Mouse (Mus musculus): Measurements from ENCODE around the gene Tmem56. TPM values are rescaled to one million over a fixed set of nuclear protein-coding genes. Genes with fewer than 3 reads are reported as not detected.

Gene Tmem56
- 10 to 100 TPM; 17.2 to 19.2 TPM for total RNA-seq (2021)

- intact Hi-C loops (cut with DNase I) = no loop called here
- DNase-seq = no peak
Observed at GRCm38 (mm10) chr3:121282998-121283397, at the start of gene Tmem56. Gene Tmem56 (minus strand): TSS chr3:121283098.

GRCm38 (mm10) chr3:121330244-121330646, 47.3 kb upstream of the Tmem56 start:
- intact Hi-C loops (cut with DNase I) = no loop called here
- DNase-seq = no peak

- DNase-seq = no peak
- intact Hi-C loops (cut with DNase I) = no loop called here
Observed at GRCm38 (mm10) chr3:121329647-121330046, 46.7 kb upstream of the Tmem56 start.

GRCm38 (mm10) chr3:121327406-121327805, 44.5 kb upstream of the Tmem56 start:
- DNase-seq = peak; percentile 22
- intact Hi-C loops (cut with DNase I) = no loop called here

GRCm38 (mm10) chr3:121323371-121323770, 40.5 kb upstream of the Tmem56 start:
- intact Hi-C loops (cut with DNase I) = no loop called here
- no peak for DNase-seq

GRCm38 (mm10) chr3:121320896-121321295, 38.0 kb upstream of the Tmem56 start:
- intact Hi-C loops (cut with DNase I) = no loop called here
- no peak for DNase-seq

GRCm38 (mm10) chr3:121319906-121320305, 37.0 kb upstream of the Tmem56 start:
- DNase-seq = no peak
- intact Hi-C loops (cut with DNase I) = no loop called here

- intact Hi-C loops (cut with DNase I) = no loop called here
- DNase-seq = no peak
Observed at GRCm38 (mm10) chr3:121315498-121315897, 32.6 kb upstream of the Tmem56 start.

GRCm38 (mm10) chr3:121314149-121314548, 31.3 kb upstream of the Tmem56 start:
- intact Hi-C loops (cut with DNase I) = no loop called here
- no peak for DNase-seq

- DNase-seq = no peak
- intact Hi-C loops (cut with DNase I) = no loop called here
Observed at GRCm38 (mm10) chr3:121312979-121313378, 30.1 kb upstream of the Tmem56 start.

- intact Hi-C loops (cut with DNase I) = no loop called here
Observed at GRCm38 (mm10) chr3:121312426-121312825, 29.5 kb upstream of the Tmem56 start.

GRCm38 (mm10) chr3:121309896-121310714, 27.2 kb upstream of the Tmem56 start:
- no peak for DNase-seq
- intact Hi-C loops (cut with DNase I) = loop anchor here (5.0 kb wide), 3 partner anchors 117 to 427 kb away; partner anchors contain the start of gene Cnn3

More at GRCm38 (mm10) chr3:121312426-121312825, 29.5 kb upstream of the Tmem56 start:
- no peak for DNase-seq

GRCm38 (mm10) chr3:121309429-121309828, 26.5 kb upstream of the Tmem56 start:
- DNase-seq = no peak
- intact Hi-C loops (cut with DNase I) = loop anchor here (5.0 kb wide), 3 partner anchors 118 to 428 kb away; partner anchors contain the start of gene Cnn3

GRCm38 (mm10) chr3:121308935-121309334, 26.0 kb upstream of the Tmem56 start:
- no peak for DNase-seq
- intact Hi-C loops (cut with DNase I) = loop anchor here (5.0 kb wide), 3 partner anchors 118 to 428 kb away; partner anchors contain the start of gene Cnn3

- peak; percentile 71 for DNase-seq
- intact Hi-C loops (cut with DNase I) = loop anchor here (5.0 kb wide), 3 partner anchors 120 to 430 kb away; partner anchors contain the start of gene Cnn3
Observed at GRCm38 (mm10) chr3:121307532-121308234, 24.8 kb upstream of the Tmem56 start.

GRCm38 (mm10) chr3:121306641-121307040, 23.7 kb upstream of the Tmem56 start:
- intact Hi-C loops (cut with DNase I) = loop anchor here (5.0 kb wide), 3 partner anchors 121 to 431 kb away; partner anchors contain the start of gene Cnn3
- DNase-seq = peak; percentile 21

- DNase-seq = no peak
- intact Hi-C loops (cut with DNase I) = no loop called here
Observed at GRCm38 (mm10) chr3:121294200-121294599, 11.3 kb upstream of the Tmem56 start.

- peak; percentile 96 for DNase-seq
- intact Hi-C loops (cut with DNase I) = no loop called here
Observed at GRCm38 (mm10) chr3:121291560-121292258, 8.8 kb upstream of the Tmem56 start, which contains the start of gene Alg14. Gene Alg14 (plus strand): TSS chr3:121291773.

- intact Hi-C loops (cut with DNase I) = no loop called here
- no peak for DNase-seq
Observed at GRCm38 (mm10) chr3:121291225-121291559, 8.3 kb upstream of the Tmem56 start.

GRCm38 (mm10) chr3:121290681-121291080, 7.8 kb upstream of the Tmem56 start:
- intact Hi-C loops (cut with DNase I) = no loop called here
- DNase-seq = no peak

GRCm38 (mm10) chr3:121287151-121287550, 4.3 kb upstream of the Tmem56 start:
- intact Hi-C loops (cut with DNase I) = no loop called here

More at GRCm38 (mm10) chr3:121287151-121287550, 4.3 kb upstream of the Tmem56 start:
- DNase-seq = no peak
